Mouse (Mus musculus): ENCODE results near the gene Lrrc14b.
A peak's percentile ranks its signal among the peaks of the same experiment; 100 is the strongest.

Lrrc14b gene

GRCm38 (mm10) chr13:74363859-74364235 lies at the start of gene Lrrc14b:
Lrrc14b (minus strand) TSS chr13:74364005.
- DNase-seq (ENCODE audit: low read depth): no peak

- no peak for DNase-seq (ENCODE audit: low read depth)
Observed at GRCm38 (mm10) chr13:74399298-74399839, 35.6 kb upstream of the Lrrc14b start, which contains the start of gene Ftl1-ps1. Ftl1-ps1 (plus strand) TSS chr13:74399694.

- DNase-seq (ENCODE audit: low read depth): no peak
Observed at GRCm38 (mm10) chr13:74391156-74391555, 27.4 kb upstream of the Lrrc14b start.

- peak; percentile 73 for DNase-seq (ENCODE audit: low read depth)
Observed at GRCm38 (mm10) chr13:74390371-74390990, 26.7 kb upstream of the Lrrc14b start, which contains the start of gene Zfp72. Zfp72 (minus strand) TSS chr13:74390836.

- DNase-seq (ENCODE audit: low read depth): no peak
Observed at GRCm38 (mm10) chr13:74389730-74390129, 25.9 kb upstream of the Lrrc14b start.

- no peak for DNase-seq (ENCODE audit: low read depth)
Observed at GRCm38 (mm10) chr13:74382289-74382688, 18.5 kb upstream of the Lrrc14b start.

GRCm38 (mm10) chr13:74381533-74382276 lies 17.9 kb upstream of the Lrrc14b start:
- DNase-seq (ENCODE audit: low read depth): no peak

GRCm38 (mm10) chr13:74363176-74363858 lies 488 bp downstream of the Lrrc14b start:
- no peak for DNase-seq (ENCODE audit: low read depth)

- no peak for DNase-seq (ENCODE audit: low read depth)
Observed at GRCm38 (mm10) chr13:74362218-74362617, 1.6 kb downstream of the Lrrc14b start.

GRCm38 (mm10) chr13:74356491-74356890 lies 7.3 kb downstream of the Lrrc14b start:
- no peak for DNase-seq (ENCODE audit: low read depth)

- DNase-seq (ENCODE audit: low read depth): no peak
Observed at GRCm38 (mm10) chr13:74350435-74350906, 13.3 kb downstream of the Lrrc14b start.

GRCm38 (mm10) chr13:74349566-74350434 lies 14.0 kb downstream of the Lrrc14b start, which contains the start of the genes Sdha and Ccdc127:
Sdha (minus strand) TSS chr13:74350280.
Ccdc127 (plus strand) TSS chr13:74350309.
- peak; percentile 100 for DNase-seq (ENCODE audit: low read depth)

GRCm38 (mm10) chr13:74341036-74341435 lies 22.8 kb downstream of the Lrrc14b start:
- peak; percentile 83 for DNase-seq (ENCODE audit: low read depth)

- no peak for DNase-seq (ENCODE audit: low read depth)
Observed at GRCm38 (mm10) chr13:74329321-74329720, 34.5 kb downstream of the Lrrc14b start.

GRCm38 (mm10) chr13:74317170-74317849 lies 46.5 kb downstream of the Lrrc14b start, which contains the start of gene Pdcd6:
Pdcd6 (minus strand) TSS chr13:74317580.
- peak; percentile 98 for DNase-seq (ENCODE audit: low read depth)

- DNase-seq (ENCODE audit: low read depth): no peak
Observed at GRCm38 (mm10) chr13:74316789-74317169, 47.0 kb downstream of the Lrrc14b start.

GRCm38 (mm10) chr13:74316386-74316785 lies 47.4 kb downstream of the Lrrc14b start:
- DNase-seq (ENCODE audit: low read depth): no peak

- DNase-seq (ENCODE audit: low read depth): no peak
Observed at GRCm38 (mm10) chr13:74314616-74315015, 49.2 kb downstream of the Lrrc14b start.

Measured in induced T-regulatory cell, adult 2 months (primary cell).